Mouse (Mus musculus) hindbrain, postnatal 0 days (tissue): Measurements from ENCODE around the gene Cd80. TPM values are rescaled to one million over a fixed set of nuclear protein-coding genes. Genes with fewer than 3 reads are reported as not detected.
A peak's percentile ranks its signal among the peaks of the same experiment; 100 is the strongest.

Source experiments
- ATAC-seq: fragments of 200-750 bp; cut with Nextera tagmentation; 2 replicates; pipeline ENCODE4 v1.8.0; 2017; ENCODE audit warnings: mild to moderate bottlenecking, moderate TSS enrichment, moderate library complexity
- DNase-seq: peaks from one replicate; pipeline ENCODE4 v3.0.0-alpha.2; 2015; ENCODE audit warnings: low spot score
- H3K27ac ChIP-seq: fragments of 300-500 bp; sonication (generic); 2 replicates; pipeline ENCODE4 v1.5.1; 2014; ENCODE audit warnings: mild to moderate bottlenecking
- H3K27me3 ChIP-seq: fragments of 300-500 bp; sonication (generic); 2 replicates; pipeline ENCODE4 v1.6.1; 2014; ENCODE audit warnings: low read length, mixed read lengths; ENCODE audit not compliant: insufficient read depth
- H3K36me3 ChIP-seq: fragments of 300-500 bp; sonication (generic); 2 replicates; pipeline ENCODE4 v1.6.1; 2014; ENCODE audit warnings: low read length, mixed read lengths; ENCODE audit not compliant: insufficient read depth
- H3K4me1 ChIP-seq: fragments of 300-500 bp; sonication (generic); 2 replicates; pipeline ENCODE4 v1.6.1; 2014; ENCODE audit warnings: antibody characterized with exemption, low read length, mixed read lengths; ENCODE audit not compliant: insufficient read depth
- H3K4me2 ChIP-seq: fragments of 300-500 bp; sonication (generic); 2 replicates; pipeline ENCODE4 v1.6.1; 2014; ENCODE audit warnings: low read depth, mild to moderate bottlenecking, low read length, moderate library complexity, mixed read lengths
- H3K4me3 ChIP-seq: fragments of 300-500 bp; sonication (generic); 2 replicates; pipeline ENCODE4 v1.5.1; 2014; ENCODE audit warnings: low read length
- H3K9ac ChIP-seq: fragments of 300-500 bp; sonication (generic); replicated peaks from 2 replicates; pipeline ENCODE4 v1.6.1; 2014; ENCODE audit warnings: mild to moderate bottlenecking, low read length, moderate library complexity, mixed read lengths
- H3K9me3 ChIP-seq: fragments of 300-500 bp; sonication (generic); 2 replicates; pipeline ENCODE4 v1.6.1; 2016; ENCODE audit warnings: low read length, mixed read lengths
- CTCF ChIP-seq: IDR thresholded peaks from 2 replicates; pipeline ENCODE4 v1.5.1; 2016; ENCODE audit warnings: antibody characterized with exemption, control low read depth, low read depth
- WGBS: fragments of 180-500 bp; shearing (Covaris S2); extraction: QIAGEN DNeasy Blood & Tissue Kit; methylation state at CpG from one replicate; pipeline ENCODE4 v1.1.7; 2014; 5-methylcytosine and 5-hydroxymethylcytosine counted together
- polyA plus RNA-seq: library from polyadenylated mRNA; unstranded; fragments of >200 nt; fragmentation: Nextera tagmentation; extraction: Ambion mirVana; gene quantifications from 2 replicates; pipeline ENCODE4 v1.2.1, GENCODE M21; 2015
- total RNA-seq: library from RNA; depleted of rRNA; stranded (reverse); fragments of >200 nt; gene quantifications from 2 replicates; pipeline ENCODE4 v1.2.3, GENCODE M21; 2014

Cd80 gene
- total and polyA plus RNA-seq, 2 experiments from 2014 or later: 0.16 to 0.24 TPM

DNA sequence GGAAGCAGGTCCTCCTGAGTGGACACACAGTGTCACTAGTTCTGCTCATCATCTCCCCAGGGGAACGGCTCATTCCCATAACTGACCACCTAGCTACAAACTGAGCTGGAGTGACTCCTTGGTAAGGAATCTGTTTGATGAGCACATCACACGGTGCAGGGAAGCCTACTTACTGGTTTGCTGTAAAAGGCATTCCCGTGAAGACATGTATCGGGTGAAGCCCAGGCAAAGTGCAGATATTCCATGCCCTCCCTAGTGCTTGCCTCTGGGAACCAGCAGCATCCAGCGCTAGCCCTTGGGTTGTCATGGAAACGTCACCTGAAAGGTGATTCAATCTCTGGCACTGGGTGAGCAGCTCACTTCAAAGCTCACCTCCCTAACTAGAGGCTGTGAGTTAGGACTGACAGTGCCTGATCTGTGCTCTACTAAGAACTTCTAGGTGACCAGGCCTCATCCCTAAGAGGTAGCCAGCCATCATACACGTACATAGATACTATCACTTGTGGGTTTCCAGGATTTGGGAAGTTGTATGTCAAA lies 41.3 kb downstream of the Cd80 start:
- Histone ChIP-seq H3K9me3 (no peaks in the 10 kb centered on the region), H3K27ac (no peak overlapping the region), H3K4me2 (no peak overlapping the region), H3K4me1 (no peaks in the 10 kb centered on the region), H3K36me3 (peaks cover 19% of the 10 kb centered on the region; the same call in 1 of the 2 replicates), H3K27me3 (no peaks in the 10 kb centered on the region), H3K9ac (no peak overlapping the region), H3K4me3 (no peak overlapping the region)
- ATAC-seq: no peak
- no peak for DNase-seq
- no peak for TF ChIP-seq CTCF
- 71% methylated on average over 7 of the region's 7 CpGs for WGBS

DNA sequence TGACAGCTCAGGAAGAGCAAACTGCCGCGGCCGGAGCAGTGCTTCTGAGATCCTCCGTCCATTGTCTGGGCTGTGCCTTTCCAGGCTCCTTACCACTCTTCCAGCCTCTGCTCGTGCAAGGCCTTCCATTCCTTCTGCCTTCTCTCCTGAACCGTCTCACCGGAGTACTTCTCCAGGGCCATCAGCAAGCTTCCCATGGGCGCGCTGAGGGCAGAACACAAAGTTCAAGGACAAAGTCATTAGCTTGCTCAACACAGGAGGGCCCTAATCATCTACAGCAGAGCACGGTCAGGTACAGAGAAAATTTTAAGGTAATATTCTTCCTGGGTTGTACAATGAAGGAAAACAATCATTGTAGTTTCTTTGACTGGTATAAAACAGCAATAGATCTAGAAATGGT lies 47.1 kb downstream of the Cd80 start:
- no peak overlapping the region for H3K4me3 ChIP-seq
- WGBS: 95% methylated on average over 10 of the region's 10 CpGs
- H3K4me1 ChIP-seq: no peaks in the 10 kb centered on the region
- no peak for TF ChIP-seq CTCF
- H3K4me2 ChIP-seq: no peak overlapping the region
- ATAC-seq: no peak
- H3K36me3 ChIP-seq: peaks cover 30% of the 10 kb centered on the region; the same call in 1 of the 2 replicates
- DNase-seq: no peak
- H3K27ac ChIP-seq: no peak overlapping the region
- H3K27me3 ChIP-seq: no peaks in the 10 kb centered on the region
- no peaks in the 10 kb centered on the region for H3K9me3 ChIP-seq
- no peak overlapping the region for H3K9ac ChIP-seq

DNA sequence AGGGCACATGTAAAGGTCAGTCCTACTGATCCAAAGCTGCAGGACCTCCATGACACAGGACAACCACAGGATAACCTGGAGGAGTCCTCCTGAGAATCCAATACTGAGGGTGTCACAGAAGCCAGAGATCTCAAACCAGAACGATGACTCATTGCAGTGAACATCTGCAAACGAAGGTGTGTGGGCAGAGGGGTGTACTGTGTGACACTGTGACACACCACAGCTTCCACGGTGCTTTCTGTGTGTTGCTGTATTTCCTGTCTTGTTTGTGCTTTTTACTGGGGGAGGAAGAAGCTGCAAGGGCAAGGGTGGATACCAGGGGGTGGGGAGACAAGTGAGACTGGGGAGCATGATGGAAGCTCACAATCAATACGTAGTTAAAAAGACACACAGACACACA lies 48.2 kb downstream of the Cd80 start:
- 97% methylated on average over 4 of the region's 4 CpGs for WGBS
- no peaks in the 10 kb centered on the region for H3K9me3 ChIP-seq
- no peak overlapping the region for H3K27ac ChIP-seq
- no peaks in the 10 kb centered on the region for H3K4me1 ChIP-seq
- no peak overlapping the region for H3K4me2 ChIP-seq
- H3K27me3 ChIP-seq: no peaks in the 10 kb centered on the region
- peaks cover 31% of the 10 kb centered on the region; the same call in 1 of the 2 replicates for H3K36me3 ChIP-seq
- no peak for ATAC-seq
- no peak for DNase-seq
- no peak overlapping the region for H3K4me3 ChIP-seq
- no peak for TF ChIP-seq CTCF
- H3K9ac ChIP-seq: no peak overlapping the region

DNA sequence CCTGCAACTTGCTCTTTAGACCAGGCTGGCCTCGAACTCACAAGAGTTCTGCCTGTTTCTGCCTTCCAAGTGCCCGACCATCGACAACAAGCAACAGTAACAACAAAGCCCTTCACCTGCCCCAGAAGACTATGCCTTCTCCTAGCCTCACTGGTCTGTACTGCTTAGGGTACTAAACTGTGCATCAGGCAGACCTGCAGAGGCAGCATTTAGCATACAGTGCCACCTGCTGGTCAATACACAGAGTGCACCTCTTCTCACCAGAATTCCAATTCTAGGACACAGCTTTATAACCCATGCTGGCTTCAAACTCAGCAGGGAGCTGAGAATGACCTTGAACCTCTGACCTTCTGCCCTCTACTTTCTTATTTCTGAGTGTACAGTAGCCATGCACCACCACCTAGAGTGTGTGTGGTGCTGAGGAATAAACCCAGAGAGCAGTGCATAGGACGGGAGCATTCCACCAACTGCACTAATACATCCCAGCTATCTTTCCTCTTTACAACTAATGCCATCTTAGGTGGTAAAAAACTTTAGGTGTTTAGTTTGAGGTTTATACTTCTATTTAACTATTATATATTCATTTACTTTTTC lies 50.8 kb downstream of the Cd80 start:
- Histone ChIP-seq H3K4me3 (no peak overlapping the region), H3K9ac (no peak overlapping the region), H3K4me2 (no peak overlapping the region), H3K27ac (no peak overlapping the region), H3K36me3 (peaks cover 31% of the 10 kb centered on the region; the same call in 1 of the 2 replicates), H3K27me3 (no peaks in the 10 kb centered on the region), H3K4me1 (no peaks in the 10 kb centered on the region), H3K9me3 (no peaks in the 10 kb centered on the region)
- WGBS: 74% methylated on average over 4 of the region's 4 CpGs
- peak; percentile 80 for DNase-seq
- peak; percentile 99 for TF ChIP-seq CTCF
- ATAC-seq: peak; percentile 89

DNA sequence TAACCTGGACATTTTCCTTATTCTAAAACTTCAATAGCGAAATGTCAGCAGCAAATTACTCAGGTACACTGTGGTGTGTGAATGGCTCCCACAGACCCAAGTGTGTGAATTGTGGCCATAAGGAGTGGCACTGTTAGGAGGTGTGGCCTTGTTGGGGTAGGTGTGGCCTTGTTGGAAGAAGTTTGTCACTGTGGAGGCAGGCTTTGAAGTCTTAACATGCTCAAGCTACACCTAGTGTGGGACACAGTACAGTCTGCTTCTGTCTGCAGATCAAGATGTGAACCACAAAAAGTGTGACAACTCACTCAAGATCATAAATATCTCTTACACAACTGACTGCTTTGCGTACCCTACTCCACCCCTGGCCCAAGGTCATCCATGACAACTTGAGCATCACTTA lies 55.5 kb downstream of the Cd80 start:
- 94% methylated on average over 2 of the region's 2 CpGs for WGBS
- H3K4me1 ChIP-seq: no peaks in the 10 kb centered on the region
- ATAC-seq: no peak
- TF ChIP-seq CTCF: no peak
- no peaks in the 10 kb centered on the region for H3K27me3 ChIP-seq
- no peak for DNase-seq
- no peak overlapping the region for H3K4me3 ChIP-seq
- H3K4me2 ChIP-seq: no peak overlapping the region
- H3K27ac ChIP-seq: no peak overlapping the region
- H3K36me3 ChIP-seq: peaks cover 25% of the 10 kb centered on the region; the same call in 1 of the 2 replicates
- no peak overlapping the region for H3K9ac ChIP-seq
- H3K9me3 ChIP-seq: no peaks in the 10 kb centered on the region

DNA sequence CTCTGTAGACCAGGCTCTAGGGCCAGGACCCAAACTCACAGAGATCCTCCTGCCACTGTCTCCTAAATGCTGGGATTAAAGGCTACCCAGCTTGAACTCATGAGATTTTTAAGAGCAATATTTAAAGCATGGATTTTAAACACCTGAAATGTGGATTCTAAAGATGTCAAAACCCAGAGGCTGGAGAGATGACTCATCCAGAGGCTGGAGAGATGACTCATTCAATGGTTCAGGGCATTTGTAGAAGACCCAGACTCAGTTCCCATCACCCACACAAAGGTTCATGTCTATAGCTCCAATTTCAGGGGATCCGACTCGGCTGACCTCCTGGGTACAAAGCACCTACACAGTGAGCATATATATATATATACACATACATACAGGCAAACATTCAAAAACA lies 63.8 kb downstream of the Cd80 start:
- no peak for TF ChIP-seq CTCF
- no peaks in the 10 kb centered on the region for H3K27me3 ChIP-seq
- DNase-seq (no peak), ATAC-seq (no peak)
- peaks cover 12% of the 10 kb centered on the region for H3K36me3 ChIP-seq
- H3K4me2 ChIP-seq: no peak overlapping the region
- H3K4me1 ChIP-seq: no peaks in the 10 kb centered on the region
- H3K9me3 ChIP-seq: no peaks in the 10 kb centered on the region
- H3K27ac ChIP-seq: no peak overlapping the region
- no peak overlapping the region for H3K4me3 ChIP-seq
- H3K9ac ChIP-seq: no peak overlapping the region
- WGBS: 94% methylated on average over 2 of the region's 2 CpGs

DNA sequence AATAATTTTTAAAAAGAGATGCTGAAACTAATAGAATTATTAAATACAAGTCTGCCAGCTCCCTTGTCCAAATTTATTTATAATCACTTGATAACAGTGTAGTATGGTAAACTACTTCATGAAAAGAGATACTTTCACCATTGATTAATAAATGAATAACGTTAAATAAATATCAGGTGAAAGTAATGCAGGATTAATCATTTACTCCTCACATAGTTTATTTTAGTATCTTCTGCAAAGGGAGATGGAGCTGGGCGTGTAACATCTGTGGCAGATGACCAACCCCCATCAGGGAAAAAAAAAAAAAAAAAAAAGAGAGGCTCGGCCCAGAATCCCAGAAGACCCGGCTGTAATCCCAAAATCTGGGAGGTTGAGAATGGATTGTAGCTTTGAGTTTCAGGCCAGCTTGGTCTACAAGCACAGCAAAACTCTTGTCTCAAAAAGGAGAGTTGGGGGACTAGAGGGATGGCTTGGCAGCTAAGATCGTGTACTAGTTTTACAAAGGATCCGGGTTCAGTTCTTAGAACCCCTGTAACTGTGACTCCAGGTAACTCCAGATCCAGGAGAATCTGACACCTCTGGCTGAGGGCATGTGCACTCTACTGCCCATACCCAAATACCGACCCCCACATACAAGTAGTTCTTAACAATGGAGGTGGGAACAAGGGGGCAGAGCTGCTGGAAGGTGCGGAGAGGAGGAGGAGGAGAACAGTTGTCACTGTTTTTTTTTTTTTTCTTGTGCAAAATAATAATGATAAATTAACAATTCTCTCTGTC lies 66.0 kb downstream of the Cd80 start:
- DNase-seq: no peak
- H3K9ac ChIP-seq: peak overlapping the region; percentile 85

More for the DNA sequence above, 66.0 kb downstream of the Cd80 start:
- TF ChIP-seq CTCF: no peak
- 32% methylated on average over 8 of the region's 8 CpGs for WGBS
- peak overlapping the region; percentile 97 for H3K4me3 ChIP-seq
- peaks cover 24% of the 10 kb centered on the region for H3K36me3 ChIP-seq
- H3K27ac ChIP-seq: no peak overlapping the region
- H3K4me1 ChIP-seq: no peaks in the 10 kb centered on the region
- H3K9me3 ChIP-seq: no peaks in the 10 kb centered on the region
- ATAC-seq: no peak
- H3K4me2 ChIP-seq: peak overlapping the region; percentile 74
- H3K27me3 ChIP-seq: no peaks in the 10 kb centered on the region
